Mouse (Mus musculus): Measurements from ENCODE around the gene G6pc3.

G6pc3 gene

DNA sequence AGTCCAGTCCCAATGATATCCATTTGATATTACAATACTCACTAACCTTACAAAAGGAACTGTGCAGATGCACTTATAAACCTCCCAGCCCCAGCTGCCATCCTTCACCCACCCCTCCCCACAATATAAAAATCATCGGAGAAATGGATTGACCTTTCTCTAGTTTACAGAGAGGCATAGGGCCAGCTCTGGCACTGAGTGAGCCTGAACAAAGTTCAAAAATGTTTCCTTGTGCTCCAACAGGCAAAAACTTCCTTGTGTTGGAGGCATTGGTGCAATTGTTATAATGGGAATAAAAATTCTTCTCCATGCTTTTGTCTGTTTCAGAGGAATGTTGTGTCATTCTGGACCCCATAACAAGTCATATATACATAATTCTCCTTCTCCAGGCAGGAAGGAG, 3.2 kb upstream of the G6pc3 start:
- in situ Hi-C loops (cut with MboI, MseI): no loop called here

- in situ Hi-C loops (cut with MboI, MseI): no loop called here
Observed at GRCm38 (mm10) chr11:102188980-102189379, 440 bp upstream of the G6pc3 start.

DNA sequence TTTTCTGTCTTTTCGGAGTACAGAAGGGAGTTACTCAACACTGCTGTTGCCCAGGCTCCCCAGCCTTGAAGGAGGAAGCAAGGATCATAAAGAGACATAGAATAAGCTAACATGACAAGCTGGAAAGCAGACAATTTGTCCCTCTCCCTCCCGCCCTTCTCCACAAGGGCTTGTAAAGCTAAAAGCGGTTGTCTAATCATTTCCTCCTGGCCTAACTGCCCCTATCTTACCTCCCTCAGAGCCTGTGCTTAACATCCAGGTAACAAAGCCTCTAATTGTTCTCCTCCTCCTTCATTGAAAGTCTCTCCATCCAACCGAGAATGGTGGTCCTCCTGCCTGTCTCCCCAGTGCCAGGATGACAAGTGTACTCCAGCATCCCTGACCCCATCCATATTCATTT, 1.4 kb downstream of the G6pc3 start:
- in situ Hi-C loops (cut with MboI, MseI): no loop called here

- in situ Hi-C loops (cut with MboI, MseI): no loop called here
Observed at GRCm38 (mm10) chr11:102193657-102194440, 4.4 kb downstream of the G6pc3 start.

DNA sequence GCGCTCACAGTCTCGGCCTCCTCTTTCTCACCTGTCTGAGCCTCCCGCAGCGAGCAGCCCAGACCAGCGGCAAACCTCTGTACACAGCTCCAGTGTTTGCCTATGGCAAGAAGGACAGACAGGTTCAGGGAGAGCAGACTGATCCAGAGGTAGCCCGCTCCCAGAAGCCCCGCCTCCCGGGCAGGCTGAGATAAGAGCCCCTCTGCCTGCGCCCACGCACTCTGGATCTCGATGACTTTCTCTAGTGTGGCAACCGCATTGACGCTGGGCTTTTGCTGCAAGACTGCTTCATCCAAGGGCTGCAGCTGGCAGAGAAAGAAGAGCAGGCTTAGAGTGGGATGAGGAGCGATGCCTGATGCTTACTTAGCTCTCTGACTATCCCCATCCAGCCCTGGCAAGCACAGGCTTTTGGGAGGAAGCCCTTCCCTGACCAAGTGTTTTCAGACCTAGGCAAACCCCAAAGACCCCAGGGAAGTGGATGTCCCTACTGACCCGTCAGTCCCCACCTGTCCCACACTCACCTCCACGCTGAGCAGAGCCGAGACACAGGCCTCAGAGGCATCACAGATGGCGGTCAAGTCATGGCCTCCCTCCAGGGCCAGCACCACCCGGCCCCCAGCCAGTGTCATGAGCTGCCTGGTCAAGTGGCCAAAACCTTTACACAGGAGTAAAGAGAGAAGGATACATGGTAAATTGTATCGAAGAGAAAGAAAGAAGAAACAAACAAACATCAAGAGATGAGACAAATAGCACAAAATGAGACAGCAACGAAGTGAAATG, 6.8 kb downstream of the G6pc3 start:
- in situ Hi-C loops (cut with MboI, MseI): no loop called here

DNA sequence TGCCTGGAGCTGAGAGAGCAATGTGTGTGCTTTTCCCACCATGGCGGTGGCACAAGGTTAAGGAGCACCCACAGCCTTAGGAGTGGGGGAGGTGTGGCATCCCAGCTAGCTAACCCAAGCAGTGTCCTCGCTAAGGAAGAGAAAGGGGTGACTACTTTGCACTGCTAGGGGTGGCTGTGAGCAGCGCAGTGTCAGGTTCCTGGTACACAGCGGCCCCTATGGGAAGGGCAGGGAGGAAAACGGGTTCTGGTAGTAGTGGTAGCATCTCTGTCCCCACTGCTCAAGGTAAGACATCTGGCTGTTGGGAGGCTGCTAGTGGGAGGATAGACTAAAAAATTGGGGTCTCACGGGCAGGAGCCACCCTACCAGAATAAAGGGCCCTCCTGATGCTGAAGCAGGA, 8.8 kb downstream of the G6pc3 start:
- in situ Hi-C loops (cut with MboI, MseI): no loop called here

GRCm38 (mm10) chr11:102199856-102200255, 10.4 kb downstream of the G6pc3 start:
- in situ Hi-C loops (cut with MboI, MseI): no loop called here

DNA sequence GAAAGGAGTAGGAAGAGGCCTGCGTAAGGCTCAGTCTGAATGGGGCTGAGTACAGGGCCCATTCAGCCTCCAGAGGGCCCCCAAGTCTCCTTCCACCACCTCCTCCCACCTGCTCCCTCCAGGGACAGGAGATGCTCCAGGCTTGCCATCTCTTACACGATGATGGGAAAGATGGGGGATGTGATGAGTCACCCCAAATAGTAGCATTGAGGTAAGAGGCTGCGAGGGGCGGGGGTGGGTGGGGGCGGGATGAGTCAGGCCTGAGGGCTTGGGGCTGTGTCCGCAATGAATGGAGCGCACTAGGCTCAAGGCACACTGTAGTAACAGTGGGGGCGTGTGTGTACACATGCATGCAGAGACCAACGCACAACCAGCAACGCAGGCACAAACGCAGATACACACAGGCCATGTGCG, 12.0 kb downstream of the G6pc3 start:
- in situ Hi-C loops (cut with MboI, MseI): no loop called here

- in situ Hi-C loops (cut with MboI, MseI): no loop called here
Observed at GRCm38 (mm10) chr11:102206481-102206880, 17.1 kb downstream of the G6pc3 start.

DNA sequence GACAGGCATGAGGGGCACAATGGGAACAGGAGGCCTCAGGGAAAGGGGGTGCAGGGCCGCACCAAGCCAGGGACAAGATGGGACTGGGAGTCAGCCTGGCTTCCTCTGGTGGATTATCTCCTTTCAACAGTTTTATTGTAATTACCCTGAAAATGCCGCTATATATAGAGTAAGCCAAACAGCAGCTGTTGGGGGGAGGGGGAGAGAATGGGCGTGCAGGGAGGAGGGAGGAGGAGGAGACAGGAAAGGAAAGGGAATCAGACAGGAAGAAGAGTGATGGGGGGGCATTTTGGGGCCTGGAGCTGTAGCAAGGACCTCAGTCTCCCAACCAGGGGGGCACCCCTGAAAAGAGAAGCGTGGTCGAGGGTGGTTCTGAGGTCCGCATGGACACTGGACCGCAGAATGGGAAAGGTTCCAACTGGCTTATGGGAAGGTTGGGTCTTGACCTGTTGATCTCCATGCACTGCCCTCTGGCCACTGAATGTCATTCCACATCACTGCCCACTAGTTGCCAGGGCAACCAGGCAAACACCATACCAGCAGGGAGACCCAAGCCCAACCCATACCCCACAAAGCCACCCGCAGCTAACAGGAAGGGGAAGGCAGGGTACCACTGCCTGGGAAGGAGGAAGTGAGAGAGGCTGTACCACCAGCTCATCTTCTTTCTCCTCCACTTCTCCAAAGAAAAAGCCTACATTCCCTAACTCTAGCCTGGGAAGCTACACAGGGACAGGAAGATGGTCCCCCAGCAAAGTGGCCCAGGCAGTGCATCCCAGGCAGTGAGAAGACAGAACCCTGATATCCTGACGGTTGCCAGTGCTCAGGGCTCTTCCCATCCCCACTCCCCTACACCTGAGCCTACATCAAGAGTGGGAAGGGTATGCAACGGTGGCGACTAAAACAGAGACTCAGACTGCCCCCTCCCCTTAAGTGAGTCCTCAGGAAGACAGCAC, 18.7 kb downstream of the G6pc3 start:
- in situ Hi-C loops (cut with MboI, MseI): no loop called here

- in situ Hi-C loops (cut with MboI, MseI): no loop called here
Observed at GRCm38 (mm10) chr11:102208846-102209245, 19.4 kb downstream of the G6pc3 start.

DNA sequence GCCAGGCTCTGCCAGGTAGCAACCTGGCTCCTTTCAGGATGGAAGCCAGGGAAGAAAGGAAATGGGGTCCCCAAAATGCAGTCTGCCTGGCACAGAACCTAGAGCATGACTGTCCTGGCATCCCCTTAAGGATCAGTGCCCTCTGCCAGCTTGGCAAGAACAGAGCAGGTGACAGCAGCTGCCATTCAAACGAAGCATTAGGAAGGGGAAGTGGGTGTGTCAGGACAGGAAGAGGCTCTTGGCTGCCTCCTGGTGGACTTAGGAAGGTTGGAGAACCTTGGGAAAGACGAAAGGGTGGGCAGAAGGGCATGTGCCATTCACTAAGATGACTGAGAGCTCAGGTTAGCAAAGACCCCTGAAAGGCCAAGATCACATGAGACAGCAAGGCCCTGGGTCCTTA, 20.3 kb downstream of the G6pc3 start:
- in situ Hi-C loops (cut with MboI, MseI): loop anchor here in 1 of 2 experiments (5.0 kb wide), 1 partner anchor 52 kb away; the partner anchor contains the start of gene Tmem101

- in situ Hi-C loops (cut with MboI, MseI): loop anchor here in 1 of 2 experiments (5.0 kb wide), 1 partner anchor 53 kb away; the partner anchor contains the start of gene Tmem101
Observed at GRCm38 (mm10) chr11:102210185-102210584, 20.8 kb downstream of the G6pc3 start.

- in situ Hi-C loops (cut with MboI, MseI): loop anchor here in 1 of 2 experiments (5.0 kb wide), 1 partner anchor 54 kb away; the partner anchor contains the start of gene Tmem101
Observed at GRCm38 (mm10) chr11:102211011-102211410, 21.6 kb downstream of the G6pc3 start.

DNA sequence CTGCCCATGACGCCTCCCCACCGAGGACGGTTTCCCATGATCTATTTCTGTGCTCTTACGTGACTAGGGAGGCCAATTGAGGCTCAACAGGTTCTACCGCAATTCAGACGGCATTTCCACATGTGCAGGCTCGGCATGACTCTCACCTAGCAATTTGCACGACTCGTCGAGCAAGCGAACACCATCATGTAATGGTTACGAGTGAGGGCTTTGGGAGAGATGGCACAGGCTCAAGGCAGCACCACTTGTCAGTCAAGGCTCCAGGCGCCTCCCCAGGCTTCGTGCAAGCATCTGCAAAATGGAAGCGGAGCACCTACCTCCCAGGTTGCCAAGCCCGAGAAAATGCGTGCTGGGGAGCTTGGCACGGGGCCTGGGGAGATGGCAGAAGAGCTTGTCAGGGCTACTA, 22.5 kb downstream of the G6pc3 start:
- in situ Hi-C loops (cut with MboI, MseI): loop anchor here in 1 of 2 experiments (5.0 kb wide), 1 partner anchor 55 kb away; the partner anchor contains the start of gene Tmem101

DNA sequence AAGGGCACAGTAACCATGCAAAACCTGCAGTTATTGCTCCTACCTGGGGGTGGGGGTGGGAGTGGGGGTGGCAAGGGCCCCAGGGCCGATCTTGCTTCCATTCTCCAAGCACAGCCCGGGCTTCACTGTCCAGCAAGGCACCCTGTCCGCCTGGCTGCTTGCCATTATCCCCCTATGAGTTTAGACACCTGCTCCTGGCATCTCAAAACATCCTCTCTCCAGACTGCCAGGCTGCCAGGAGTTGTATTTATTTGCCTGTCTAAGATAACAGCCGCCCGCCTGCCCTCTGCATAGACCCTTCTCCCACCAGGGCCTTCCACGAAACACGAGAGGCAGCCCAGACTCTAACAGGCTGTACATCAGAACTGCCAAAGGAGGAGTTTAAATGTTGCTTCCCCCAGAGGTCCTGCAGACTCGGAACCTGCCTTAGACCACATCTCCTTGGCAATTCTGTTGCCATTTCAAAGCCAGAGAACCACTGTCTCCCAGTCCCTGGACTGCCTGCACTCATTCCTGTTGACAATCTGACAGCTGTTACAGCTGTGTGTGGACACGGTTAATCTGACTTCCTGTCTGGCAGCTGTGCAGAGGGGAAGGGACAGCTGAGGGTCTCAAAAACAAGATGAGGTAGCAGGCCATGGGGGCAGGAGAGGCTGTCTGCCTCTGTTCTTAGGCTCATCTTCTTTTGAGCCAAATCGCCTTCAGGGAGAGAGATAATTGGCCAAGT, 25.2 kb downstream of the G6pc3 start:
- in situ Hi-C loops (cut with MboI, MseI): loop anchor here in 1 of 2 experiments (5.0 kb wide), 1 partner anchor 57 kb away; the partner anchor contains the start of gene Tmem101

GRCm38 (mm10) chr11:102215511-102215910, 26.1 kb downstream of the G6pc3 start:
- in situ Hi-C loops (cut with MboI, MseI): no loop called here

- in situ Hi-C loops (cut with MboI, MseI): no loop called here
Observed at GRCm38 (mm10) chr11:102216056-102216885, 26.9 kb downstream of the G6pc3 start.

DNA sequence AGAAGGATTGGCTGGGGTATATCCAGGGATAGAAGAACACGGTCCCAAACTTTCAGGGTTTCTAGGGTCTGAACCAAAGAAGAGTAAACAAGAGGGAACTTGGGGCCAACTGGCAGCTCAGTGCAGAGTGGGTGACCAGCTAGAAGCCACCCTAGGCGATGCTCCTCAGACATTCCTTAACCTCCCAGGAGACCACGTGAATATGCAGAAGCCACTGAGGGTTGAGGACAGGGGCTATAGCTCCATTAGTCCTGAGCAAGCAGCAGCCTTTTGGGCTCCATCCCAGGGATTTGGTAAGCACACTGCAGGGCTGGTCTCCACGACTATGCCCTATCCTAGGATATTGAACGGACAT, 27.4 kb downstream of the G6pc3 start:
- in situ Hi-C loops (cut with MboI, MseI): no loop called here

- in situ Hi-C loops (cut with MboI, MseI): no loop called here
Observed at GRCm38 (mm10) chr11:102217396-102217795, 28.0 kb downstream of the G6pc3 start.

Data from T-helper 17 cell (primary cell).